Mouse (Mus musculus) cerebellum, adult 2 months (tissue): ENCODE results near the gene Stk4.

Source experiments
- CTCF ChIP-seq: fragments of 200-500 bp; IDR thresholded peaks from 2 replicates; pipeline ENCODE4 v1.5.1; 2011; ENCODE audit warnings: low read depth, mild to moderate bottlenecking, control low read depth, low read length, moderate library complexity, borderline replicate concordance; ENCODE audit not compliant: insufficient read depth
- POLR2A ChIP-seq: fragments of 200-500 bp; IDR thresholded peaks from 2 replicates; pipeline ENCODE4 v1.6.1; 2011; ENCODE audit warnings: low read length, control low read depth, borderline replicate concordance; ENCODE audit not compliant: insufficient read depth

GRCm38 (mm10) chr2:164131586-164131985, 61.5 kb downstream of the Stk4 start:
- TF ChIP-seq CTCF, result no peak
- TF ChIP-seq POLR2A, result no peak
